Mouse (Mus musculus) gastrocnemius, postnatal 25 days (tissue): ENCODE results near the gene Sbk3. TPM values are rescaled to one million over a fixed set of nuclear protein-coding genes. Genes with fewer than 3 reads are reported as not detected.

Experiments used
- DNase-seq: peaks from one replicate; pipeline ENCODE4 v3.0.0; 2022
- total RNA-seq, 2 experiments: library from RNA; stranded (reverse); gene quantifications; 1 replicate in 1 of 2; 2 replicates in 1 of 2; pipeline ENCODE4 v1.2.3; 2021

Gene Sbk3
- total RNA-seq, 2 experiments from 2014 or later, result 0.49 to 3.1 TPM

DNA sequence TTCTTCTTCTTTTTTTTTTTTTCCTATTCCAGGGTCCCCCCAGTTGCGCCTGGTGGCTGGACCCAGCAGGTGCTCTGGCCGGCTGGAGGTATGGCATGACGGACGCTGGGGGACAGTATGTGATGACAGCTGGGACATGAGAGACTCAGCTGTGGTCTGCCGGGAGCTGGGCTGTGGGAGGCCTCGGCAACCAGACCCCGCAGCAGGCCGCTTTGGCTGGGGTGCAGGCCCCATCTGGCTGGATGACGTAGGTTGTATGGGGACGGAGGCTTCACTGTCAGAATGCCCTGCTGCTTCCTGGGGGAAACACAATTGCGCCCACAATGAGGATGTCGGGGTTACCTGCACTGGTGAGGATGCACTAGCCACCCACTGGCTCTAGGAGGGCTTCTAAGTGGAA is 37.9 kb downstream of the Sbk3 start:
- no peak for DNase-seq

DNA sequence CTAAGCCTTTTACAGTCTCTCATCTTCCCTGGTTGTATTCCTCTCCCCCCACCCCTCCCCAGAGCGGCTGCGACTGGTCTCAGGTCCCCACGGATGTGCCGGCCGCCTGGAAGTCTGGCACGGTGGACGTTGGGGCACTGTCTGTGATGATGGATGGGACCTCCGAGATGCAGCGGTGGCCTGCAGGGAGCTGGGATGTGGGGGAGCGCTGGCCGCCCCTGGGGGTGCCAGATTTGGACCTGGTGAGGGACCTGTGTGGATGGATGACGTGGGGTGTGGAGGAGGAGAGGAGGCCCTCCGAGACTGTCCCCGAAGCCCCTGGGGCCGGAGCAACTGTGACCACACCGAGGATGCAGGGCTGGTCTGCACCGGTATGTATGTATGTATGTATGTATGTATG is 42.6 kb downstream of the Sbk3 start:
- DNase-seq, result no peak

DNA sequence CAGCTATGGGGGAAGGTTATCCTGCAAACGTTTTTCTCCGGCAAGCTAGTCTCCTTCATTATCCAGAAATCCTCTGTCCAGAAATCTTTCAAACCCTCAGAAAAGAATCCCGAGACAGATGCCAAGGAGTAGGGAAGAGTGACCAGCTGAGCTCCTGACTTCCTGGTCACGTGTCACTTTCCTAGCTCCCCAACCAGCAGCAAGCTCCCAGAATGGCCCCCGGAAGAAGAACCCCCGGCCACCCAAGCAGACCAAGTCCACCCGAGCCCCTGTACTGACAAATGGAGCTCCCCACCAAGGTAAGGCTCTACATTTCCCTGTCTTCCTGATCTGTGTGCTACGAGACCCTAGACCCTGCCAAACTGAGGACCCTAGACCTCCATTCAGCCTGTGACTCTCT is 43.3 kb downstream of the Sbk3 start:
- no peak for DNase-seq

DNA sequence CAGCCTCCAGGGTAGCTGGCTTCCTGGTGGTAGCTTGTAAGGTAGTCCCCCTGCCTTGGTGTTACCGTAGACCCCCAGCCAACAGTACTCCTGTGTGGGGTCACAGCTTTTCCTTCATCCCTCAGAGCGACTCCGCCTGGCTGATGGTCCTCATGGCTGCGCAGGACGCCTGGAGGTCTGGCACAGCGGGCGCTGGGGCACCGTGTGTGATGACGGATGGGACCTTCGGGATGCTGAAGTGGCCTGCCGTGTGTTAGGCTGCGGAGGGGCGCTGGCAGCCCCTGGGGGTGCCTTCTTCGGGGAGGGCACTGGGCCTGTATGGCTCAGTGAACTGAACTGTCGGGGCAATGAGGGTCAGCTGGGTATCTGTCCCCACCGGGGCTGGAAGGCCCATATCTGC is 44.1 kb downstream of the Sbk3 start:
- DNase-seq, result no peak

DNA sequence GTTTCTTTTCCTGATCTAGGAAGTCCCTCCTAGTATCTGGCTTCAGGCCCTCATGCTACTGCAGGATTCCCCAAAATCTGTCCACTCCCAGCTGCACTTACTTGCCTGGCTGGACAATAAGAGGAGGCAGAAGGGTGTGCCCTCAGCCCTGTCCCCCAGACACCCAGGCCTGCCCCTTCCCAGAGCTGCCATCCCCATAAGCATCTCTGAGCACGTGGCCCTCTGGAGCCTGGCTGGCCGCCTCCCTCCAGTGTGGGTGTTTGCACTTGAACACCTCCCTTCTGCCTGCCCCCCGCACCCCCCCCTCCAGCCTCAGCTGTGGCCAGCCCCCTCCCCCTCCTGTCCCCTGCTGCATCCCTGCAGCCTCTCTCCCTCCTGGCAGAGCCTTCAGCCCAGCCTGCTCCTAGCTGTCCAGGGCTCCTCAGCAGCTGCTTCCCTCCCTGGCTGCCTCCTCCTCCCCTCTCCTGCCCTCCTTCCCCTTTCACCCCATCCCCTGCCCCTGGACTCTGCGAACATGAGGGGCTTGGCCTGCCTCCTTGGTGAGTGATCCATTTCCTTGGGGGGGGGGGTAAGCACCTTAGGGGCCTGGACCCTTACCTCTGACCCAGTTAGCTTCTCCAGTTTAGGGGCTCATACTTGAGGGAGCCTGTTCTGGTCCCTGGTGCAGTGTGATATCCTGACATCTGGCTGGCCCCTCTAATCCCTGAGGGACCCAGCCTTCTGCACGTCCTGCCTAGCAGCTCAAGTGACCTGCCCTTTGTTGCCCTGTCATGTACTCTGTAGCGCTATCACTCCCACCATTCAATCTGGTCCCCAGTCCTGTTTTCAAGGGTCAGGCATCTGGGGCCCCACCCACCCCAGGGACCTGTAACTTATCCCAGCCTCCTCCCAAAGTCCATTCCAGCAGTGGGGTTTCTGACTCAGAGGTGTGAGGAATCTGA is 45.3 kb downstream of the Sbk3 start, which contains the start of gene Ssc5d:
Gene Ssc5d (plus strand): TSS at position 345 of the 941 bp plus-strand sequence.
- peak; percentile 85 for DNase-seq

DNA sequence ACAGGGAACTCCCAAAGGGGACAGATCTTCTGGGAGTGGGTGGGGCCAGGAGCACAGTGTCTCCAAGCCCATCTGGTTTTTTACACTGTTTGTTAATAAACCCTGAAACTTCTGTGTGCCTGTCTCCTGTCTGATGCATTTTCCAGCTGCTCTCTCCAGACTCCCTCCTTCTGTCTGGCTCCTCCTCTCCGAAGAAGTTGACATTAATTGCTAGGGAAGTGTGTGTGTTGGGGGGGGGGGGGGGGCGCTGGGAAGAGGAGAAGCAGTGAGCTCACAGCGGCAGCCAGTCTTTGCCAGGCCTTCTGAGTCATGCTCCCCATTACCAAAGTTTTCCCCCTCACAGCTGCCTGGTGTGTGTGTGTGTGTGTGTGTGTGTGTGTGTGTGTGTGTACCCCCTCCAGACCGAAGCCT is 46.1 kb downstream of the Sbk3 start:
- peak; percentile 74 for DNase-seq

DNA sequence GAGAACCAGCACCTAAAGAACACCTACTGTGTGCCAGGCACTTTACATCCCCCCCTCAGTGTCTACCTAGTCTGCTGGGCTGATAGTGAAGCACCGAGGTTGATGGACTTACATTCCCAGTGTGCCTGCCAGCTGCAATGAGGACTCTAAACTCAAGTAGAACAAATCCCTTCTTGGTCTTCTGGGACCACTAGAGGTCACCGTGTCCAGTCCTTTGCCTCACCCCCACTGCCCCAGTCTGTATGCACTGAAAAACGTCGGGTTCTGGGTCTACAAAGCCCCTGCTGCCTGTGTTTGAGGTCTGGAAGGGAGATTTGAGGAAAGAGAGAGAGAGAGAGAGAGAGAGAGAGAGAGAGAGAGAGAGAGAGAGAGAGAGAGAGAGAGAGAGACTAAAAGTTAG is 46.5 kb downstream of the Sbk3 start:
- no peak for DNase-seq

DNA sequence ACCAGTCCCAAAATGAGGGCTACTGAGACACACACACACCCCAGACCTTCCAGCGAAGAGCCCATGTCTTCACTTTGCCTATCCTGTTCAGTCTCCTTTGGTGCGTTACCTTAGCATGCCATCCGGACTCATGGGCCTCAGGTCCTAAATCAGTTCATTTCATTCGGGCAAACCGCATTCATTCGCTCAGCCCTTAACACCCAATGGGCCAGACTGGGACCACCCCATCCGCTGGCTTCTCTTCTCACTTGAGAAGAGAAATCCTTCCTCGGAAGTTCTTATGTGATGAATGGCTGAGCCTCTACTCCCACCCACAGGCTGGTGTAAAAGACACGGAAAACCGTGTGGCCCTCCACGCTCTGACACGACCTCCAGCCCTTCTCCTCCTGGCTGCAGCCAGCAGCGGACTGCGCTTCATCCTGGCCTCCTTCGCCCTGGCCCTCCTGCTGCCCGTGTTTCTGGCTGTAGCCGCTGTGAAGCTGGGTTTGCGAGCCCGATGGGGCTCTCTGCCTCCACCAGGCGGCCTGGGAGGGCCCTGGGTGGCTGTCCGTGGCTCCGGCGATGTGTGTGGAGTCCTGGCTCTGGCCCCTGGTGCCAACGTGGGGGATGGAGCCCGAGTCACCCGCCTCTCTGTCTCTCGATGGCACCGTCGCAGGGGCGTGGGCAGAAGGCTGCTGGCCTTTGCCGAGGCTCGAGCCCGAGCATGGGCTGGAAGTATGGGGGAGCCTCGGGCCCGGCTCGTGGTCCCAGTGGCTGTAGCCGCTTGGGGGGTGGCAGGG is 47.2 kb downstream of the Sbk3 start:
- DNase-seq, result peak; percentile 77

DNA sequence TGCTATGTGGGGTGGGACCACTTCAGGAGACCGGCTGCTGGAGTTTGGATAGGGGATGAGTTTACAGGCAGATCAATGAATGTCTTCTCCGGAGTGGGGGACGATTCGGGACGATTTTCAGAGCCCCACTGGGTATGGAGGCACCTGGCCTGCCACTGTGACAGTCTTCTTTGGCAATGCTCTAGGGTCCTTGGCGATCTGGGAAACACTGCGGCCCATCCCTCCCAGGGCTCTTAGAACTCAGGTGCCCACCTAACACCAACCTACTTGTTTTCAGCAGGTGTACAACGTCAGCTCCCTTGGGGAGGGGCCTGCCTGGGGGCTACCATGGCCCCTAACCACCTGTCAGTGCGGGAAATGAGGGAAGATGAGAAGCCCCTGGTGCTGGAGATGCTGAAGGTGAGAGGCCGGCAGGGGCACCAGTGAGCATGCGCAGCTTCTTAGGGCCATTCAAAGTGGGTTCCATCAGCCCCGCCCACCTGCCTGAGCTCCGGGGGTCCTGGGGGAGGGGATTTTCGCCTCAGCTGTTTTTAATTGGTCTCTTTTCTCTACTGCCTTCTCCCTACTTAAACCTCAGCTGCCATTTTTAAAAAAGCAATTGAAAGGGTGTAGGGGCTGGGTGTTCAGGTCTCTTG is 47.9 kb downstream of the Sbk3 start:
- DNase-seq, result no peak

DNA sequence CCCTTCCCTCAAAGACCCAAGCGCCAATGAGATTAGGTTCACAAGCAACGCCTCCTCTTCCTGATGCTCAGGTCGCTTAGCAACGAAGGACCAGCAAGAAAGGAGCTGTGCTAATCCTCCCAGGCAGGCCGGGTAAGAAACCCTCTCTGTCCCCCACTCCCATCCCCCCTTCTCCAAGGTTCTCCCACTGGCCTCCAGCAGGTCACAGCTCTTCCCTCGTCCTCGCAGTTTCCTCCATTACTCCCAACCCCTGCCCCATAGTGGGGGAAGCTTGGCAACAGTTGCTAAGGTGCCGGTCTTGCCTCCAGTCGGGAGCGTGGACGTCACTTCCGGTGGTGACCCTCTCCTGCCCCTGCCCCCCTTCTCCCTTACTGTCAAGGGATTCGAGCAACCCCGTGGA is 48.5 kb downstream of the Sbk3 start:
- DNase-seq, result peak; percentile 62

DNA sequence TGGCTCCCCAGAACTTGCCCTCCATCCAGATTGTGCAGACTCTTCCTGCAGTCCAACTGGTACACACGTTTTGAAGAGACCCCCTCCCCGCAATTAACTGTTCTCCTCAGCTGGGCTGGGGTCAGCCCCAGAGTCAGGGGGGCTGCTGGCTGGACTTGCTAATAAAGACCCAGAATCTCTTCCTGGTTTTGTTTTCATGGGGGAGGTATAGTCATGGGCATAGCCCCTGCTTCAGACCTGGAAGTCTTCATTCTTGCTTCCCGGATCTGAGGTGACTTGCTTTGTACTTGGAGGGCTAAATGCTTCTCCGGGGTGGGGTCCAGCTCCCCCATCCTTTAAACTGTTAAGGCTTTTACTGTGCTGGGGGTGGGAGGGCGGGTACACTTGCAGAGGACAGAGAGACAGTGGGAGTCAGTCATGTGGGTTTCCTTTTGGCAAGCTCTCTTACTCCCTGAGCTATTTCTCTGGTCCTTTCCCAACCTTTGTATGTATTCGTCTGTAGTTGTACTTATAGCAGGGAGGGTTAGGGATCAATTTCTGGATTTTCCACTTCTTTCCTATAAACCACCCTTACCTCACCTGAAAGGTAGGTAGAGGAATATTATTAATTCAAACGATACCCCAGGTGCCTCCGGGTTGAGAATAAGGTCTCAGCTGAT is 49.0 kb downstream of the Sbk3 start, which contains the start of gene Nat14:
Gene Nat14 (plus strand): TSS at position 205 of the 659 bp plus-strand sequence.
- no peak for DNase-seq

DNA sequence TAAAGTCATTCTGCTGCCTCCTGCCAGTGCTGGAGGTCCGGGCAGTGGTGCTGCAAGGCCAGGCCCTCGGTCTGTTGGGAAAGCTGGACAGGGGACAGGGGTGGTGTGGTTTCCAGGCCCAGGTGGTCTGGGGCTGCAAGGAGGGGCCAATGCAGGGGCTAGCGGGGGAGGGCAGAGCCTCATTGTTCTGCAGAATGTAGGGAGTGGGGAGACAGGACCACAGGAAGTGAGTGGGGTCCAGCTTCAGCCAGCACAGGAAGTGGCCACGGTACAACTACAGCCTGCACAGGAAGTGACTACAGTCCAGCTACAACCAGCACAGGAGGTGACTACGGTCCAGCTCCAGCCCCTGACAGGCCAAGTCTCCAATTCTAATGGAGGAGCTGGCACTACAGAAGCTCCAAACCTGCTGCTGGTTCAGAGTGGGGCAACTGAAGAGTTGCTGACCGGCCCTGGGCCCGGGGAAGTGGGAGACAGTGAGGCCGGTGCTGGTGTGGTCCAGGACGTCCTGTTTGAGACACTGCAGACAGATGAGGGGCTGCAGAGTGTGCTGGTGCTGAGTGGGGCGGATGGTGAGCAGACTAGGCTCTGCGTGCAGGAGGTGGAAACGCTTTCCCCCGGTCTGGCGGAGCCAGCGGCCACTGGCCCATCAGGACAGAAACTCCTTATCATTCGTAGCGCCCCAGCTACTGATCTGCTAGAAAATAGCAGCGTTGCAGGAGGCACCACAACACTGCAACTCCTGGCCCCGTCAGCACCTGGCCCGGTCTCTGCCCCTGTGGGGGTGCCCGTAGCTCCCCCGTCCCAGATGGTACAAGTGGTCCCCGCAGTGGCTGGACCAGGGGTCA is 49.8 kb downstream of the Sbk3 start:
- no peak for DNase-seq

DNA sequence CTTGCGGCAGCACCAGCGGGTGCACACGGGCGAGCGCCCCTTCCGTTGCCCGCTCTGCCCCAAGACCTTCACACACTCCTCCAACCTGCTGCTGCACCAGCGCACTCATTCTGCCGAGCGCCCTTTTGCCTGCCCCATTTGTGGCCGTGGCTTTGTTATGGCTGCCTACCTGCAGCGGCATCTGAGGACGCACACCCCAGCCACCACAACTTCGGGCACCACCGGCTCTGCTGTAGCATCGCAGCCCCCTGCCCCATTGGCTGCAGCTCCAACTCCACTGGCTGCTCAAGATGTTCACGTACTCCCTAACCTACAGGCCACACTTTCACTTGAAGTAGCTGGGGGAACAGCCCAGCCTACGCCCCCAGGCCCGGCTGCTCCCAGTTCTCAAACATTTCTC is 50.5 kb downstream of the Sbk3 start:
- no peak for DNase-seq

DNA sequence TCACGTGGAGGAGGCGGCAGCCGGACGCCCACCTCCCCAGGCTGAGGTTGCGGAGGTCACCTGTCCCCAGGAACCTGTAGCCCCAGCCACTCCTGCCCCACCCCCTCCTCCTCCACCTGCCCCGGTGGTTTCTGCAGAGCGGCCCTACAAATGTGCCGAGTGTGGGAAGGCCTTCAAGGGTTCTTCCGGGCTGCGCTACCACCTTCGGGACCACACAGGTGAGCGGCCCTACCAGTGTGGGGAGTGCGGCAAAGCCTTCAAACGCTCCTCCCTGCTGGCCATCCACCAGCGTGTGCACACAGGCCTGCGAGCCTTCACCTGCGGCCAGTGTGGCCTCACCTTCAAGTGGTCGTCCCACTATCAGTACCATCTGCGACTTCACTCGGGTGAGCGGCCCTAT is 51.0 kb downstream of the Sbk3 start:
- DNase-seq, result no peak

DNA sequence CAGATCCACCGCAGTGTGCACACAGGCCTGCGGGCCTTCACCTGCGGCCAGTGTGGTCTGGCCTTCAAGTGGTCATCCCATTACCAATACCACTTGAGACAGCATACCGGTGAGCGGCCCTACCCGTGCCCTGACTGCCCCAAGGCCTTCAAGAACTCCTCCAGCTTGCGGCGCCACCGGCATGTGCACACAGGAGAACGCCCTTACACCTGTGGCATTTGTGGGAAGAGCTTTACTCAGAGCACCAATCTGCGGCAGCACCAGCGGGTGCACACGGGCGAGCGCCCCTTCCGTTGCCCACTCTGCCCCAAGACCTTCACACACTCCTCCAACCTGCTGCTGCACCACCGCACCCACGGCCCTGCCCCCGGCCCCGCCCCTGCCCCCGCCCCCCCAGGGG is 51.9 kb downstream of the Sbk3 start:
- no peak for DNase-seq

DNA sequence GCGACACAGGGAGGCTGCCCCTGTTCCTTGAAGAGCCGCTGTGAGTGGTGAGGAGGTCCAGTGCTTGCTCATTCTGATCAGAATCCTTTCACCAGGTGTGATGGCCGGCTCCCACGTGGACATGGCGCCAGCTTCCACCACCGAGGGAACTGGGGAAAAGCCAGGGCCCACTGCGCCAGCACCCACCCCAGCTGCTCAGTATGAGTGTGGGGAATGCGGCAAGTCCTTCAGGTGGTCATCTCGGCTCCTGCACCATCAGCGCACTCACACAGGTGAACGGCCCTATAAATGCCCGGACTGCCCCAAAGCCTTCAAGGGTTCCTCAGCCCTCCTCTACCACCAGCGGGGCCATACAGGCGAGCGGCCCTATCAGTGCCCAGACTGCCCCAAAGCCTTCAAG is 52.3 kb downstream of the Sbk3 start:
- no peak for DNase-seq

DNA sequence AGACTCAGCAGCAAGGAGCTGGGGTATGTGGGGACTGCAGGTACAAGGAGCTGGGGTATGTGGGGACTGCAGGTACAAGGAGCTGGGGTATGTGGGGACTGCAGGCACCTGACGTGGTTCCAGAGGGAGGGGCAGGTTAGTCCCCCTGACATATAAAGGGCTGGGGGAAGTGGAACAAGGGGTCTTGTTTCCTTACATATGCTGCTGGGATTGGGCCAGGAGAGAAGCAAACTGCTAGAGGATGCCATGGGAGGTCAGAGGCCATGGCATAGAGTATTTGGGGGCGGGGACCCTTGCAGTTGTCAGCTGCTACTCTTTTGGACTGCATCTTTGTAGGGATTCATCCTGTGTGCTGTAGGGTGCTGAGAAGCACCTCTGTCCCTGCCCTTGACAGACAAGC is 53.5 kb downstream of the Sbk3 start:
- DNase-seq, result no peak

DNA sequence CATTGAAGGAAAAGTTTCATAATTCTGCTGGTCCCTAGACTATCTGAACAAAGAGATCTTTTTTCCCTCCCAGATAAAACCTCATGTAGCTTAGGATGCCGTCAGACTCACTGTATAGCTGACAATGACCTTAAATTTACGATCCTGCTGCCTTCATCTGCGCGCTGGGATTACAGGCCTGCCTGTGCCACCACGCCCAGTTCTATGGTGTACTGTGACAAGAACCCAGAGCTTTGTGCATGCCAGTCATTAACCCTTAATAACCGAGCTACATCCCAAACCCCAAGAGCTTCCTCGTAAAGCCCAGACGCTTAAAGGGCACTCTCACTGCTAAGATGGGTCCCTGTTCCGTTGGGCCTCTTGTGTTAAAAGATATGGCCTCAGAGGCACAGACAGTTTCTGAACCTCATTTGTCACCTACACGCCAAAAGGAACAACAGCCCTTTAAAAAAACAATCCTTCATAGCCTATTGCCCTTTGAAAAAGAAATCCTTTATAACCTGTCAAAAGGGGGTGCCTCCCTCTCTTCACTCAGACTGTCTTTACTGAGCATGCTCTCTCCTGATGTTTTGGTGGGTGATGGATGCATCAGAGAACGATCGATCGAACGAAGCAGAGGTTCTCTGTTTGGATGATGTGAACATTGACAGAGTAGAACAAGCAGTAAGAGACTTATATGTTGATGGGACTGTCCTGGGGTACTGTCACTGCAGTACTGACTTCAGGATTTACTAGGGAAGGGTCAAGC is 55.1 kb downstream of the Sbk3 start:
- DNase-seq, result no peak
